Mouse (Mus musculus) midbrain, embryonic 10.5 days (tissue): ENCODE data around the gene Fam184a. TPM values are rescaled to one million over a fixed set of nuclear protein-coding genes. Genes with fewer than 3 reads are reported as not detected.

Experiments
- polyA plus RNA-seq: library from polyadenylated mRNA; unstranded; fragments of >200 nt; fragmentation: Nextera tagmentation; extraction: Ambion mirVana; gene quantifications from 2 replicates; pipeline ENCODE4 v1.2.1, GENCODE M21; 2016

The Fam184a gene
- polyA plus RNA-seq, 1 experiment from 2014 or later = 4.3 TPM

Other genes starting within 250 kb of the Fam184a start
- gene Asf1a, start 154.4 kb downstream of the Fam184a start, polyA plus RNA-seq = 162 and 167 TPM in 2 replicates
- gene Mcm9, start 120.7 kb downstream of the Fam184a start, polyA plus RNA-seq = 13.3 and 13.6 TPM in 2 replicates